ENCODE assay signal across 8 mouse cellular contexts in genomic region chr7:29411216-29411816, GRCm38 (mm10).
DNase-seq lines count a peak whose midpoint lies in the region; ATAC-seq and TF ChIP-seq lines count a peak whose summit lies in the region.
"Had no signal": no experiment of that assay in that cellular context is flagged by ENCODE, and none has a peak within 500 bp of the region (broad histone marks: within the 10 kb centered on the region; RNA-seq: fewer than 3 reads in every experiment).

No protein-coding gene starts in this region.

- H3K4me3 ChIP-seq in embryonic facial prominence, embryonic 15.5 days (replicated peaks): no peak overlapping the region
- H3K4me3 ChIP-seq in limb, embryonic 14.5 days (replicated peaks; ENCODE audit: low read length): no peak overlapping the region
- H3K4me3 ChIP-seq in heart, embryonic 11.5 days (ENCODE audit: low read depth, low read length): no peak overlapping the region

- H3K9me3 ChIP-seq in embryonic facial prominence, embryonic 15.5 days (replicated peaks): no peaks in the 10 kb centered on the region
- H3K9me3 ChIP-seq in limb, embryonic 14.5 days (ENCODE audit: control insufficient read depth, low read length): no peaks in the 10 kb centered on the region
- no peaks in the 10 kb centered on the region for H3K9me3 ChIP-seq in heart, embryonic 11.5 days (replicated peaks; ENCODE audit: control insufficient read depth, low read length)

- no peak for TF ChIP-seq POLR2A in limb, embryonic 14.5 days (IDR thresholded peaks at IDR 0.05; ENCODE audit: borderline replicate concordance, extremely low read depth, insufficient read depth, insufficient read length)

- DNase-seq in embryo, embryonic 11 days: peak; percentile 39
- DNase-seq in limb, embryonic 14.5 days (ENCODE audit: low spot score): peak; percentile 57
- peak; percentile 67 for DNase-seq in retina, embryonic 14.5 days (ENCODE audit: low spot score)
- DNase-seq in left cerebral cortex, adult 11 months (ENCODE audit: low spot score): no peak
- DNase-seq in cerebellum, adult 8-10 months: no peak
- DNase-seq: kidney, adult 11 months had no signal

- ATAC-seq in embryonic facial prominence, embryonic 15.5 days (ENCODE audit: insufficient number of reproducible peaks, low FRiP score, low TSS enrichment, low read depth): peak; percentile 55; the same call in 1 of the 2 replicates
- peak; percentile 78 for ATAC-seq in limb, embryonic 14.5 days (ENCODE audit: low FRiP score, low read depth)
- ATAC-seq in heart, embryonic 11.5 days (replicated peaks; ENCODE audit: insufficient number of reproducible peaks, low FRiP score, low TSS enrichment): no peak

- peak overlapping the region; percentile 74; the same call in 1 of the 2 replicates for H3K27ac ChIP-seq in embryonic facial prominence, embryonic 15.5 days (replicated peaks)
- H3K27ac ChIP-seq in limb, embryonic 14.5 days (replicated peaks; ENCODE audit: low read depth, low read length): no peak overlapping the region
- no peak overlapping the region for H3K27ac ChIP-seq in heart, embryonic 11.5 days (ENCODE audit: low read depth, low read length)

- WGBS in embryonic facial prominence, embryonic 15.5 days: 21% methylated on average over 4 of the region's 4 CpGs
- 16% methylated on average over 4 of the region's 4 CpGs for WGBS in limb, embryonic 14.5 days
- WGBS in heart, embryonic 11.5 days (ENCODE audit: insufficient replicate concordance): 59% methylated on average over 4 of the region's 4 CpGs

- H3K4me1 ChIP-seq in embryonic facial prominence, embryonic 15.5 days: peaks cover 45% of the 10 kb centered on the region
- H3K4me1 ChIP-seq in limb, embryonic 14.5 days (ENCODE audit: control insufficient read depth, insufficient read depth, low read length): peaks cover 27% of the 10 kb centered on the region
- H3K4me1 ChIP-seq in heart, embryonic 11.5 days (ENCODE audit: control insufficient read depth, insufficient read depth, low read length): no peaks in the 10 kb centered on the region

- H3K27me3 ChIP-seq in embryonic facial prominence, embryonic 15.5 days: no peaks in the 10 kb centered on the region
- H3K27me3 ChIP-seq in limb, embryonic 14.5 days (ENCODE audit: control insufficient read depth, insufficient read depth, low read length): no peaks in the 10 kb centered on the region
- H3K27me3 ChIP-seq in heart, embryonic 11.5 days (ENCODE audit: control insufficient read depth, insufficient read depth, low read length): peaks cover 29% of the 10 kb centered on the region

- H3K4me2 ChIP-seq in embryonic facial prominence, embryonic 15.5 days (replicated peaks): no peak overlapping the region
- no peak overlapping the region for H3K4me2 ChIP-seq in limb, embryonic 14.5 days (replicated peaks; ENCODE audit: low read depth, low read length, severe bottlenecking)
- H3K4me2 ChIP-seq in heart, embryonic 11.5 days: no peak overlapping the region

- H3K36me3 ChIP-seq in embryonic facial prominence, embryonic 15.5 days: no peaks in the 10 kb centered on the region
- no peaks in the 10 kb centered on the region; the same call in 1 of the 2 replicates for H3K36me3 ChIP-seq in limb, embryonic 14.5 days (ENCODE audit: control insufficient read depth, insufficient read depth, low read length)
- H3K36me3 ChIP-seq in heart, embryonic 11.5 days (ENCODE audit: control insufficient read depth, insufficient read depth, low read length): no peaks in the 10 kb centered on the region

- H3K9ac ChIP-seq in embryonic facial prominence, embryonic 15.5 days: no peak overlapping the region
- H3K9ac ChIP-seq in limb, embryonic 14.5 days (ENCODE audit: low read depth, low read length, severe bottlenecking): 0 out of 2 replicates have a peak overlapping the region, but pooled peaks have one; percentile 28
- no peak overlapping the region for H3K9ac ChIP-seq in heart, embryonic 11.5 days (ENCODE audit: low read depth, low read length)

Comparison
In these comparisons a context has a peak if more than half of its experiments do, and no peak if none do; other contexts are left out.
1. DNase-seq: peak in embryo, embryonic 11 days (single experiment), limb, embryonic 14.5 days (single experiment) and retina, embryonic 14.5 days (single experiment); none in left cerebral cortex, adult 11 months (single experiment) and cerebellum, adult 8-10 months (single experiment).